Mouse (Mus musculus): ENCODE measurements around the gene Nfia. TPM values are rescaled to one million over a fixed set of nuclear protein-coding genes. Genes with fewer than 3 reads are reported as not detected.
A peak's percentile ranks its signal among the peaks of the same experiment; 100 is the strongest.

Gene Nfia
- polyA plus RNA-seq, 1 experiment from 2014 or later, result 27.6 TPM

DNA sequence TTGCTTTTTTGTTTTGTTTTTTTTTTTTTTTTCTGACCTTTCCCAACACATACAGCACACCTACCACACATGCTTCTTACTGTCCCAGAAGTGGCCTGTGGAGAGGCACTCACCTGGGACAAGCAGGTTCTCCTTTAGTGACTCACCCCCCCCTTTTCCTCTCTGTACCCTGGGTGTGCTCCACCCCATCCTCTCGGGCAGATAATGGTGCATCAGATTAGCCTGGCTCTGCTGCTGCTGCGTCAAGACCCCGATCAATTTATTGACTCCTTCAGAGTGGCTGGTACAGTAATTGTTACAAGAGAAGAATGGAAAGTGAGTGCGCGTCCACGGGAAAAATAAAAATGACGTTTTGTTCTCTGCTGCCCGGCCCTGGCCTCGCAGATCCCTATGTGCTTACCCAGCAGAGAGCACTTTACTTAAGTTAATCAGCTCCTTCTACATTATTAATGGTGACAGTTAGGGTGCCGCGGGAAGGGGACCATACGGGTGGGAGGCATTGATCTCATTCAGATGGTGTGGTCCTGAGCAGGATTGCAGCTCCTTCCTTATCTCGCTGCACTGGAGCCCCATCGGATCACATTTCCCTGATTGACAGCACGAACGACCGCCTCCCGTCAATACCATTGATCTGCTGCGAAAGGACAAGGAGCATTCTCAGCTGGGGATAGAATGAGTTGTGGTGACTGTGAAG lies 321.7 kb downstream of the Nfia start:
- no peaks in the 10 kb centered on the region for H3K36me3 ChIP-seq (ENCODE audit: control insufficient read depth, insufficient read depth, low read length)
- H3K4me1 ChIP-seq (ENCODE audit: control insufficient read depth, insufficient read depth, low read length), result peaks cover 30% of the 10 kb centered on the region
- no peaks in the 10 kb centered on the region for H3K9me3 ChIP-seq (ENCODE audit: control insufficient read depth, low read length)
- H3K4me3 ChIP-seq (ENCODE audit: low read depth, low read length), result no peak overlapping the region
- ATAC-seq (ENCODE audit: insufficient number of reproducible peaks, low FRiP score, low TSS enrichment, low read depth) (no peak), DNase-seq (ENCODE audit: low spot score) (no peak)
- 23% methylated on average over 19 of the region's 19 CpGs for WGBS
- H3K27me3 ChIP-seq (ENCODE audit: control insufficient read depth, insufficient read depth, low read length), result no peaks in the 10 kb centered on the region
- no peak overlapping the region for H3K4me2 ChIP-seq (ENCODE audit: low read depth, severe bottlenecking)
- no peak overlapping the region for H3K9ac ChIP-seq (ENCODE audit: low read length)
- H3K27ac ChIP-seq (replicated peaks; ENCODE audit: low read depth, low read length), result no peak overlapping the region

GRCm38 (mm10) chr4:98095060-98095459 lies 322.5 kb downstream of the Nfia start:
- DNase-seq (ENCODE audit: low spot score) (no peak), ATAC-seq (ENCODE audit: insufficient number of reproducible peaks, low FRiP score, low TSS enrichment, low read depth) (no peak)
- Histone ChIP-seq H3K4me2 (ENCODE audit: low read depth, severe bottlenecking) (no peak overlapping the region), H3K9me3 (ENCODE audit: control insufficient read depth, low read length) (no peaks in the 10 kb centered on the region), H3K36me3 (ENCODE audit: control insufficient read depth, insufficient read depth, low read length) (no peaks in the 10 kb centered on the region), H3K4me3 (ENCODE audit: low read depth, low read length) (no peak overlapping the region), H3K9ac (ENCODE audit: low read length) (no peak overlapping the region), H3K27me3 (ENCODE audit: control insufficient read depth, insufficient read depth, low read length) (no peaks in the 10 kb centered on the region), H3K4me1 (ENCODE audit: control insufficient read depth, insufficient read depth, low read length) (peaks cover 36% of the 10 kb centered on the region), H3K27ac (replicated peaks; ENCODE audit: low read depth, low read length) (no peak overlapping the region)
- WGBS, result 83% methylated on average over 2 of the region's 2 CpGs

DNA sequence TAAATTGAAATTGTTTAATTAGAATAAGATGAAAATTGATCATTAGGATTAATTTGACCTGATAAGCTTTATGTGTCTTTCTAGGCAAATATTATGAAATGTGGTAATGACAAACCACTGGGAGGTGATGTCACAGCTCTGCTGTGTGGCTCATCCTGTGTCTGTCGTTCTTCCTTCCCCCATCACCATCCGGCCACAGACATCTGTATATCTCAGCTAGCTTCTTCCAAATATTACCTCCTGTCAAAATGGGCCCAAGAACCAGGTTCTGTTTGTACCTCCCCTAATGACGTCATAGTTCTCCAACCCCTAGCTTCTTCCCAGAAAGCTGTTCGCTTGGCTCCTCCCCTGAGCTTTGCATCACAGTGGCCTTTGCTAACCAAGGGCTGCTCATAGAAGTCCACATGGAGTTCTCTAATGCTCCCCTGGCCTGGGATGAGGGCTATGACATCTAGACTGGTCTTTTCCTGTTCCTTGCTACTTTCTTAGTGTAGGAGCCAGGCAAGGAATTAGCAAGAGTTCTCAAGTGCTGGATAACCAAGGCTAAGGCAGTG lies 324.6 kb downstream of the Nfia start:
- no peaks in the 10 kb centered on the region for H3K9me3 ChIP-seq (ENCODE audit: control insufficient read depth, low read length)
- no peak overlapping the region for H3K4me2 ChIP-seq (ENCODE audit: low read depth, severe bottlenecking)
- no peak overlapping the region for H3K4me3 ChIP-seq (ENCODE audit: low read depth, low read length)
- no peaks in the 10 kb centered on the region for H3K36me3 ChIP-seq (ENCODE audit: control insufficient read depth, insufficient read depth, low read length)
- ATAC-seq (ENCODE audit: insufficient number of reproducible peaks, low FRiP score, low TSS enrichment, low read depth) (no peak), DNase-seq (ENCODE audit: low spot score) (no peak)
- H3K9ac ChIP-seq (ENCODE audit: low read length), result no peak overlapping the region
- no peaks in the 10 kb centered on the region for H3K27me3 ChIP-seq (ENCODE audit: control insufficient read depth, insufficient read depth, low read length)
- WGBS, result 95% methylated on average over 4 of the region's 4 CpGs
- H3K27ac ChIP-seq (replicated peaks; ENCODE audit: low read depth, low read length), result no peak overlapping the region
- peaks cover 42% of the 10 kb centered on the region for H3K4me1 ChIP-seq (ENCODE audit: control insufficient read depth, insufficient read depth, low read length)

DNA sequence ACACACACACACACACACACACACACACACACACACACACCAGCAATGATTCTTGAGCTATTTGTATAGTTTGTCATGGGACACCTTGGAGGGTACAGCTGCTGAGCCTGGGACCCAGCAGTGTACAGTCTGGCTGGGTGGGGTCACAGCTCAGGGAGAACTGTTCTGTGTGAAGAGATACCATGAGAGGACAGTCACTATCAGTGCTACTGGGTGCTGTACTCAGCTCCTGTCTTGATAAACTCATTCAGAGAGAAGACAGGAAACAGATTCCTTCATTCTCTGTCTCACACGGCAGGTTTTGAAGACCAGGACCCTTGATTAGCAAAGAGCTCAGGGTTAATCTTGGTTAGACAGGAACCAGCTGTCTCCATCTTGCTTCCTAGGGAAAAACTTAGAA lies 326.1 kb downstream of the Nfia start:
- DNase-seq (ENCODE audit: low spot score) (no peak), ATAC-seq (ENCODE audit: insufficient number of reproducible peaks, low FRiP score, low TSS enrichment, low read depth) (no peak)
- 25% methylated on average over 1 of the region's 1 CpGs for WGBS
- no peak overlapping the region for H3K4me2 ChIP-seq (ENCODE audit: low read depth, severe bottlenecking)
- peaks cover 46% of the 10 kb centered on the region for H3K4me1 ChIP-seq (ENCODE audit: control insufficient read depth, insufficient read depth, low read length)
- H3K9ac ChIP-seq (ENCODE audit: low read length), result no peak overlapping the region
- no peaks in the 10 kb centered on the region for H3K36me3 ChIP-seq (ENCODE audit: control insufficient read depth, insufficient read depth, low read length)
- H3K27ac ChIP-seq (replicated peaks; ENCODE audit: low read depth, low read length), result no peak overlapping the region
- no peak overlapping the region for H3K4me3 ChIP-seq (ENCODE audit: low read depth, low read length)
- no peaks in the 10 kb centered on the region for H3K27me3 ChIP-seq (ENCODE audit: control insufficient read depth, insufficient read depth, low read length)
- H3K9me3 ChIP-seq (ENCODE audit: control insufficient read depth, low read length), result no peaks in the 10 kb centered on the region

GRCm38 (mm10) chr4:98099433-98099832 lies 326.9 kb downstream of the Nfia start:
- Histone ChIP-seq H3K9ac (ENCODE audit: low read length) (no peak overlapping the region), H3K4me2 (ENCODE audit: low read depth, severe bottlenecking) (no peak overlapping the region), H3K27ac (replicated peaks; ENCODE audit: low read depth, low read length) (peak overlapping the region; percentile 42; the same call in 1 of the 2 replicates), H3K4me3 (ENCODE audit: low read depth, low read length) (no peak overlapping the region), H3K36me3 (ENCODE audit: control insufficient read depth, insufficient read depth, low read length) (no peaks in the 10 kb centered on the region), H3K27me3 (ENCODE audit: control insufficient read depth, insufficient read depth, low read length) (no peaks in the 10 kb centered on the region), H3K4me1 (ENCODE audit: control insufficient read depth, insufficient read depth, low read length) (peaks cover 51% of the 10 kb centered on the region), H3K9me3 (ENCODE audit: control insufficient read depth, low read length) (no peaks in the 10 kb centered on the region)
- ATAC-seq (ENCODE audit: insufficient number of reproducible peaks, low FRiP score, low TSS enrichment, low read depth), result no peak
- WGBS, result 39% methylated on average over 5 of the region's 5 CpGs
- no peak for DNase-seq (ENCODE audit: low spot score)

DNA sequence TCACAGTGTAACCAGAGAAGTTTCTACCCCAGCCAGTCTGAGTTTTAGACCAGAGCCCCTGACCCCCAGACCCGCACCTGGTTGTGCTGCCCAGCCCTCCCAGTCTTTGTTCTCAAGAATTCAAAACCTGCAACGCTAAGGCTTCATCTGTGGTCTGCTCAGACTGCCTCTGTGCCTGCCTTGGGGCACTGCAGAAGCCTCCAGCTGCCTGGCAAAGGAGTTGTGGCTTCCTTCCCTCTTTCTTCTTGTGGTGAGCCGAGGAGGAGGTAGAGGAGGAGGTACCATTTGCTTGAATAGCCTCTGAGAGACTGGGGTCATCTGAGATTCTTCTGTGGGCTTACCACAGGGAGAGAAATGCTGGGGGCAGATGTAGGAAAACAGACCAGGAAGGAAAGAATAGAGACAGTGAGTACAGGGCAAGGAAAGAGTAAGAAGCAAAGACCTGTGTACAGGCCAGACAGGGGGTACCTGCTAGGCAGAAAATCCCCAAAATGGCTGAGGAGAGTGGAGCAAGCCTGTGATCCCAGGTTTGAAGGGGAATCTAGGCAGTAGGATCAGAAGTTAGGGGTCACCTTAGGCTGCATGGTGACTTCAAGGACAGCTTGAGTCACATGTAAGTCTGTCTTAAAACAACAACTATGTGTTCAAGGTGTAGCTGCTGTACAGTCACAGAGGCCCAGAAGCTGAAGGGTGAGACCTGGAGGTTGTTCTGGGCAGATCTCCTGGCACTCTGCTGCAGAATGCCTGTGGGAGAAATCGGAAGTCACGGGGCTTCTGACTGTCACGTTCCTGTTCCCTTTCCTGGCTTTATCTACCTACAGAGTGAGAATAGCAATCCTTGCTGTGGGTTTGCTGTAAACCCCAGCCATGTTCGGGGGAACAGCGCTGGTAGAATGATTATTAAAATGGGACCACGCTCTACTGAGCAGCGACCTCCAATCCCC lies 328.9 kb downstream of the Nfia start:
- Histone ChIP-seq H3K27me3 (ENCODE audit: control insufficient read depth, insufficient read depth, low read length) (no peaks in the 10 kb centered on the region), H3K4me1 (ENCODE audit: control insufficient read depth, insufficient read depth, low read length) (peaks cover 69% of the 10 kb centered on the region), H3K36me3 (ENCODE audit: control insufficient read depth, insufficient read depth, low read length) (no peaks in the 10 kb centered on the region), H3K4me2 (ENCODE audit: low read depth, severe bottlenecking) (no peak overlapping the region), H3K27ac (replicated peaks; ENCODE audit: low read depth, low read length) (peak overlapping the region; percentile 56), H3K9me3 (ENCODE audit: control insufficient read depth, low read length) (no peaks in the 10 kb centered on the region), H3K9ac (ENCODE audit: low read length) (no peak overlapping the region), H3K4me3 (ENCODE audit: low read depth, low read length) (no peak overlapping the region)
- DNase-seq (ENCODE audit: low spot score) (no peak), ATAC-seq (ENCODE audit: insufficient number of reproducible peaks, low FRiP score, low TSS enrichment, low read depth) (no peak)
- 56% methylated on average over 10 of the region's 10 CpGs for WGBS

DNA sequence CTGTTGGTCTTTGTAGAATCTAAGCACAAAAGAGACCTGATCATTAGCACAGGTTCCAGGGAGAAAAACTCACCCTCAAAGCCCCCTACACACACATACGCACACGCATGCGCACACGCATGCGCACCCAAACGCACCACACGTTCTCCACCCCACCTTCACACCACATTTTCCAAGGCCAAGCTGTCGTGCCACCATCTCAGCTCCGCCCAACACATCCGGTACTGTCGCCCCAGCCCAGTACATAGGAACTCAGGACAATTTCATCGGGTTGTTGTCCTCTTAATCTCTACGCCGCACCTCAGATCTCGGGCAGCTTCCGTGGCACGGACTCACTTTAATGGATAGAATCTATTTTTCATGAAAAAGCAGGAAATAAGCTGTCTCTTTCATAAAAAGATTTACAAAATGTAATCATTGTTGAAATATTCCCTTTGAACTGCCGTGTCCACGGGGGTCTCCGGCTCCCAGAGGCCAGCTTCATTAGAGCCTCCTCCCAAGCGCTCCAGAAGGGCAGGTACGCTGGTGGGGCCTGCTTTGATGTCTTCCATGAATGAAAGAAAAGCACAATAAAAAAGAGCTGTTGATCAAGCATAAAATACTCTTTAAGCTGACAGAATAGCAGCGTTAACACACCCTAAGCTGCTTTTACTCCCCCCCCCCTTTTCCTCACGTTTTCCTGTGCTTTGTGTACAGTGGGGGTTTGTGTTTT lies 330.2 kb downstream of the Nfia start:
- ATAC-seq (ENCODE audit: insufficient number of reproducible peaks, low FRiP score, low TSS enrichment, low read depth), result no peak
- Histone ChIP-seq H3K9ac (ENCODE audit: low read length) (no peak overlapping the region), H3K27me3 (ENCODE audit: control insufficient read depth, insufficient read depth, low read length) (no peaks in the 10 kb centered on the region), H3K36me3 (ENCODE audit: control insufficient read depth, insufficient read depth, low read length) (no peaks in the 10 kb centered on the region), H3K9me3 (ENCODE audit: control insufficient read depth, low read length) (no peaks in the 10 kb centered on the region), H3K27ac (replicated peaks; ENCODE audit: low read depth, low read length) (peak overlapping the region; percentile 33; the same call in 1 of the 2 replicates), H3K4me1 (ENCODE audit: control insufficient read depth, insufficient read depth, low read length) (peaks cover 80% of the 10 kb centered on the region), H3K4me3 (ENCODE audit: low read depth, low read length) (no peak overlapping the region), H3K4me2 (ENCODE audit: low read depth, severe bottlenecking) (no peak overlapping the region)
- peak; percentile 29 for DNase-seq (ENCODE audit: low spot score)
- 45% methylated on average over 24 of the region's 24 CpGs for WGBS

GRCm38 (mm10) chr4:98103337-98103666 lies 330.8 kb downstream of the Nfia start:
- Histone ChIP-seq H3K4me3 (ENCODE audit: low read depth, low read length) (no peak overlapping the region), H3K9ac (ENCODE audit: low read length) (no peak overlapping the region), H3K27ac (replicated peaks; ENCODE audit: low read depth, low read length) (peak overlapping the region; percentile 33; the same call in 1 of the 2 replicates), H3K27me3 (ENCODE audit: control insufficient read depth, insufficient read depth, low read length) (no peaks in the 10 kb centered on the region), H3K9me3 (ENCODE audit: control insufficient read depth, low read length) (no peaks in the 10 kb centered on the region), H3K36me3 (ENCODE audit: control insufficient read depth, insufficient read depth, low read length) (no peaks in the 10 kb centered on the region), H3K4me2 (ENCODE audit: low read depth, severe bottlenecking) (no peak overlapping the region), H3K4me1 (ENCODE audit: control insufficient read depth, insufficient read depth, low read length) (peaks cover 83% of the 10 kb centered on the region)
- WGBS, result 40% methylated on average over 2 of the region's 2 CpGs
- ATAC-seq (ENCODE audit: insufficient number of reproducible peaks, low FRiP score, low TSS enrichment, low read depth) (no peak), DNase-seq (ENCODE audit: low spot score) (no peak)

Data from limb, embryonic 11.5 days (tissue).